Mouse (Mus musculus) ES-Bruce4 (cell line): ENCODE results near the gene Krtap12-1. TPM values are rescaled to one million over a fixed set of nuclear protein-coding genes. Genes with fewer than 3 reads are reported as not detected.
"Not testable (repeated sequence)": the region's sequence is repeated elsewhere in the genome, so short reads cannot be mapped to it uniquely, and the experiment has no call there.

Experiments used
- H3K27ac ChIP-seq: 2 replicates; pipeline ENCODE4 v1.5.1; 2012; ENCODE audit warnings: low read length, inconsistent platforms; ENCODE audit not compliant: insufficient read depth
- H3K27me3 ChIP-seq: 2 replicates; pipeline ENCODE4 v1.6.1; 2012; ENCODE audit warnings: mild to moderate bottlenecking, low read length, inconsistent platforms; ENCODE audit not compliant: control insufficient read depth, poor library complexity, insufficient read depth, severe bottlenecking
- H3K36me3 ChIP-seq: 2 replicates; pipeline ENCODE4 v1.6.1; 2012; ENCODE audit warnings: inconsistent platforms, mild to moderate bottlenecking, low read length, moderate library complexity; ENCODE audit not compliant: control insufficient read depth, poor library complexity, insufficient read depth, severe bottlenecking
- H3K4me1 ChIP-seq: one replicate; pipeline ENCODE4 v1.8.1; 2011; ENCODE audit warnings: low read length; ENCODE audit not compliant: control insufficient read depth, insufficient read depth
- H3K4me3 ChIP-seq: 2 replicates; pipeline ENCODE4 v1.5.1; 2011; ENCODE audit warnings: low read depth, mild to moderate bottlenecking, low read length
- H3K9ac ChIP-seq: 2 replicates; pipeline ENCODE4 v1.6.1; 2012; ENCODE audit warnings: low read depth, mild to moderate bottlenecking, inconsistent platforms; ENCODE audit not compliant: poor library complexity, severe bottlenecking
- H3K9me3 ChIP-seq: replicated peaks from 2 replicates; pipeline ENCODE4 v1.6.1; 2012; ENCODE audit warnings: mild to moderate bottlenecking, low read length, inconsistent platforms; ENCODE audit not compliant: control insufficient read depth, poor library complexity, insufficient read depth, severe bottlenecking
- CTCF ChIP-seq: IDR thresholded peaks from one replicate; pipeline ENCODE4 v1.8.1; 2011; ENCODE audit warnings: low read depth, low read length
- EP300 ChIP-seq: IDR thresholded peaks from 2 replicates; pipeline ENCODE4 v1.6.1; 2011; ENCODE audit warnings: low read depth, low read length; ENCODE audit not compliant: insufficient read depth
- POLR2A ChIP-seq: IDR thresholded peaks from one replicate; pipeline ENCODE4 v1.8.1; 2011; ENCODE audit warnings: low read length; ENCODE audit not compliant: insufficient read depth
- polyA plus RNA-seq: library from polyadenylated mRNA; stranded (reverse); fragments of >200 nt; gene quantifications from 2 replicates; pipeline ENCODE4 v1.2.4, GENCODE M21; 2011; ENCODE audit warnings: low read depth; ENCODE audit not compliant: missing spikeins, insufficient read depth, insufficient read length

Krtap12-1 gene
- polyA plus RNA-seq, 1 experiment = not detected

- H3K9ac ChIP-seq, H3K4me1 ChIP-seq, H3K27ac ChIP-seq, H3K36me3 ChIP-seq, H3K4me3 ChIP-seq, H3K27me3 ChIP-seq, H3K9me3 ChIP-seq: not testable (repeated sequence)
- TF ChIP-seq CTCF = peak; percentile 39
Observed at GRCm38 (mm10) chr10:77752312-77752711, 31.9 kb downstream of the Krtap12-1 start.

DNA sequence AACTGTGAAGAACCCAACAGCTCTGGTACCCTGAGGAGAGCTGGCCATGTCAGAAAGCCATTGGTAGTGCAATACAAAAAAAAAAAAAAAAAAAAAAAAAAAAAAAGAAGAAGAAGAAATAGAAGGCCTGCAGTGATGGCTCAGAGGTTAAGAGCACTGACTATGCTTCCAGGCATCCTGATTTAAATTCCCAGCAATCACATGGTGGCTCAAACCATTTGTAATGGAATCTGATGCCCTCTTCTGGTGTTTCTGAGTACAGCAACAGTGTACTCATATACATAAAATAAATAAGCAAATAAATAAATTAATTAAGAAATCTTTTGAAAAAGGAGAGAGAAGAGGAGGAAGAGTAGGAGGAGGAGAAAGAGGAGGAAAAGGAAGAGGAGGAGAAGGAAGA lies 33.0 kb downstream of the Krtap12-1 start:
- H3K27ac ChIP-seq = no peak overlapping the region
- H3K4me3 ChIP-seq = no peak overlapping the region
- no peak overlapping the region for H3K9ac ChIP-seq
- H3K27me3 ChIP-seq = no peaks in the 10 kb centered on the region
- no peaks in the 10 kb centered on the region for H3K36me3 ChIP-seq
- H3K9me3 ChIP-seq = no peaks in the 10 kb centered on the region
- H3K4me1 ChIP-seq = no peaks in the 10 kb centered on the region
- TF ChIP-seq POLR2A (no peak), CTCF (no peak), EP300 (no peak)

GRCm38 (mm10) chr10:77759582-77759981 lies 39.2 kb downstream of the Krtap12-1 start, which contains the start of gene Gm3233:
Gm3233 (minus strand) TSS chr10:77759682.
- H3K27me3 ChIP-seq, H3K9me3 ChIP-seq, H3K36me3 ChIP-seq, H3K4me1 ChIP-seq, H3K27ac ChIP-seq, H3K9ac ChIP-seq, H3K4me3 ChIP-seq: not testable (repeated sequence)

- H3K9me3 ChIP-seq = no peaks in the 10 kb centered on the region
- H3K27ac ChIP-seq = no peak overlapping the region
- H3K4me1 ChIP-seq = no peaks in the 10 kb centered on the region
- H3K4me3 ChIP-seq = no peak overlapping the region
- H3K27me3 ChIP-seq = no peaks in the 10 kb centered on the region
- H3K36me3 ChIP-seq = no peaks in the 10 kb centered on the region
- TF ChIP-seq CTCF = no peak
- no peak for TF ChIP-seq EP300
- no peak for TF ChIP-seq POLR2A
- no peak overlapping the region for H3K9ac ChIP-seq
Observed at GRCm38 (mm10) chr10:77769727-77770126, 49.3 kb downstream of the Krtap12-1 start.

Other genes with a start within 250 kb of the Krtap12-1 start
- gene Fam207a, start 204.8 kb upstream of the Krtap12-1 start, polyA plus RNA-seq = 23.2 and 24.3 TPM in 2 replicates
- 0.61 and 0.82 TPM in 2 replicates for gene Itgb2, start 190.3 kb upstream of the Krtap12-1 start, polyA plus RNA-seq
- 83.2 and 89.6 TPM in 2 replicates for gene Pttg1ip, start 138.9 kb upstream of the Krtap12-1 start, polyA plus RNA-seq
- gene Sumo3, start 114.5 kb upstream of the Krtap12-1 start, polyA plus RNA-seq = 218 and 242 TPM in 2 replicates
- 50.7 and 57.6 TPM in 2 replicates for gene Gm49325, start 114.4 kb upstream of the Krtap12-1 start, polyA plus RNA-seq
- 40.2 and 43.2 TPM in 2 replicates for gene Ube2g2, start 98.3 kb upstream of the Krtap12-1 start, polyA plus RNA-seq
- 0.91 and 1.2 TPM in 2 replicates for gene Tspear, start 34.0 kb upstream of the Krtap12-1 start, polyA plus RNA-seq
- gene Gm19402, start 29.8 kb upstream of the Krtap12-1 start, polyA plus RNA-seq = not detected in 2 replicates
- gene Gm9508, start 23.4 kb upstream of the Krtap12-1 start, polyA plus RNA-seq = not detected in 2 replicates
- gene Gm10272, start 14.0 kb upstream of the Krtap12-1 start, polyA plus RNA-seq = not detected in 2 replicates
- gene Gm10024, start 9.1 kb upstream of the Krtap12-1 start, polyA plus RNA-seq = not detected in 2 replicates
- gene Gm10142, start 4.8 kb upstream of the Krtap12-1 start, polyA plus RNA-seq = not detected in 2 replicates
- gene Gm10100, start 5.9 kb downstream of the Krtap12-1 start, polyA plus RNA-seq = not detected in 2 replicates
- not detected in 2 replicates for gene Gm18596, start 22.0 kb downstream of the Krtap12-1 start, polyA plus RNA-seq
- not detected in 2 replicates for gene Gm9736, start 30.8 kb downstream of the Krtap12-1 start, polyA plus RNA-seq
- gene Gm3233, start 39.1 kb downstream of the Krtap12-1 start, polyA plus RNA-seq = not detected in 2 replicates
- not detected in 2 replicates for gene Gm3238, start 50.7 kb downstream of the Krtap12-1 start, polyA plus RNA-seq
- not detected in 2 replicates for gene Gm7138, start 56.3 kb downstream of the Krtap12-1 start, polyA plus RNA-seq
- not detected in 2 replicates for gene Gm3250, start 61.9 kb downstream of the Krtap12-1 start, polyA plus RNA-seq
- gene Gm7137, start 67.6 kb downstream of the Krtap12-1 start, polyA plus RNA-seq = not detected in 2 replicates
- gene Gm9639, start 74.5 kb downstream of the Krtap12-1 start, polyA plus RNA-seq = not detected in 2 replicates
- gene Gm19668, start 78.5 kb downstream of the Krtap12-1 start, polyA plus RNA-seq = not detected in 2 replicates
- not detected in 2 replicates for gene Gm9507, start 91.2 kb downstream of the Krtap12-1 start, polyA plus RNA-seq
- gene Gm2696, start 94.1 kb downstream of the Krtap12-1 start, polyA plus RNA-seq = not detected in 2 replicates
- gene Krtap10-4, start 106.5 kb downstream of the Krtap12-1 start, polyA plus RNA-seq = not detected in 2 replicates
- not detected in 2 replicates for gene Krtap10-10, start 115.3 kb downstream of the Krtap12-1 start, polyA plus RNA-seq
- not detected in 2 replicates for gene Gm36176, start 126.2 kb downstream of the Krtap12-1 start, polyA plus RNA-seq
- not detected in 2 replicates for gene Gm10318, start 132.3 kb downstream of the Krtap12-1 start, polyA plus RNA-seq
- gene Gm3285, start 141.4 kb downstream of the Krtap12-1 start, polyA plus RNA-seq = not detected in 2 replicates
- gene Lrrc3, start 181.9 kb downstream of the Krtap12-1 start, polyA plus RNA-seq = 5.6 and 6.3 TPM in 2 replicates
- 0.07 TPM in 1 of 2 replicates, not detected in the other for gene Trpm2, start 250.0 kb downstream of the Krtap12-1 start, polyA plus RNA-seq